Mouse (Mus musculus): ENCODE results near the gene Eftud2.

The Eftud2 gene

GRCm38 (mm10) chr11:102880585-102881313 lies at the start of gene Eftud2, which contains the start of gene Ccdc103:
Gene Eftud2 (minus strand): TSS chr11:102880985.
Gene Ccdc103 (plus strand): TSS chr11:102881204.
- peak; percentile 97 for DNase-seq

- peak; percentile 41 for DNase-seq
Observed at GRCm38 (mm10) chr11:102925351-102925717, 44.5 kb upstream of the Eftud2 start.

GRCm38 (mm10) chr11:102924557-102925350 lies 44.0 kb upstream of the Eftud2 start, which contains the start of gene Kif18b:
Gene Kif18b (minus strand): TSS chr11:102925124.
- DNase-seq = peak; percentile 98

- no peak for DNase-seq
Observed at GRCm38 (mm10) chr11:102921491-102921890, 40.7 kb upstream of the Eftud2 start.

GRCm38 (mm10) chr11:102918077-102918476 lies 37.3 kb upstream of the Eftud2 start:
- DNase-seq = no peak

- no peak for DNase-seq
Observed at GRCm38 (mm10) chr11:102915380-102915779, 34.6 kb upstream of the Eftud2 start.

GRCm38 (mm10) chr11:102911376-102911775 lies 30.6 kb upstream of the Eftud2 start:
- DNase-seq = no peak

- DNase-seq = no peak
Observed at GRCm38 (mm10) chr11:102903654-102904053, 22.9 kb upstream of the Eftud2 start.

GRCm38 (mm10) chr11:102902107-102902506 lies 21.3 kb upstream of the Eftud2 start:
- DNase-seq = no peak

GRCm38 (mm10) chr11:102901199-102901598 lies 20.4 kb upstream of the Eftud2 start:
- DNase-seq = no peak

- peak; percentile 82 for DNase-seq
Observed at GRCm38 (mm10) chr11:102900763-102901162, 20.0 kb upstream of the Eftud2 start, which contains the start of gene Gfap. Gene Gfap (minus strand): TSS chr11:102900912.

- no peak for DNase-seq
Observed at GRCm38 (mm10) chr11:102898408-102898807, 17.6 kb upstream of the Eftud2 start.

- DNase-seq = no peak
Observed at GRCm38 (mm10) chr11:102896641-102897040, 15.9 kb upstream of the Eftud2 start.

GRCm38 (mm10) chr11:102895779-102896178 lies 15.0 kb upstream of the Eftud2 start:
- DNase-seq = no peak

- no peak for DNase-seq
Observed at GRCm38 (mm10) chr11:102894716-102895115, 13.9 kb upstream of the Eftud2 start.

GRCm38 (mm10) chr11:102893015-102893651 lies 12.3 kb upstream of the Eftud2 start:
- DNase-seq = peak; percentile 89

GRCm38 (mm10) chr11:102890096-102890495 lies 9.3 kb upstream of the Eftud2 start:
- DNase-seq = no peak

GRCm38 (mm10) chr11:102888135-102888534 lies 7.3 kb upstream of the Eftud2 start:
- no peak for DNase-seq

GRCm38 (mm10) chr11:102887433-102887832 lies 6.6 kb upstream of the Eftud2 start:
- no peak for DNase-seq

- no peak for DNase-seq
Observed at GRCm38 (mm10) chr11:102884616-102885219, 3.9 kb upstream of the Eftud2 start, which contains the start of gene Fam187a. Gene Fam187a (plus strand): TSS chr11:102885169.

GRCm38 (mm10) chr11:102881314-102882198 lies 771 bp upstream of the Eftud2 start:
- no peak for DNase-seq

- DNase-seq = no peak
Observed at GRCm38 (mm10) chr11:102879558-102879957, 1.2 kb downstream of the Eftud2 start.
